Mouse (Mus musculus) kidney, adult 8-10 months (tissue): Measurements from ENCODE around the gene Zc3hav1.

Experiments
- DNase-seq, 2 experiments: peaks; one replicate each; pipeline ENCODE4 v3.0.0; 2022

Gene Zc3hav1

DNA sequence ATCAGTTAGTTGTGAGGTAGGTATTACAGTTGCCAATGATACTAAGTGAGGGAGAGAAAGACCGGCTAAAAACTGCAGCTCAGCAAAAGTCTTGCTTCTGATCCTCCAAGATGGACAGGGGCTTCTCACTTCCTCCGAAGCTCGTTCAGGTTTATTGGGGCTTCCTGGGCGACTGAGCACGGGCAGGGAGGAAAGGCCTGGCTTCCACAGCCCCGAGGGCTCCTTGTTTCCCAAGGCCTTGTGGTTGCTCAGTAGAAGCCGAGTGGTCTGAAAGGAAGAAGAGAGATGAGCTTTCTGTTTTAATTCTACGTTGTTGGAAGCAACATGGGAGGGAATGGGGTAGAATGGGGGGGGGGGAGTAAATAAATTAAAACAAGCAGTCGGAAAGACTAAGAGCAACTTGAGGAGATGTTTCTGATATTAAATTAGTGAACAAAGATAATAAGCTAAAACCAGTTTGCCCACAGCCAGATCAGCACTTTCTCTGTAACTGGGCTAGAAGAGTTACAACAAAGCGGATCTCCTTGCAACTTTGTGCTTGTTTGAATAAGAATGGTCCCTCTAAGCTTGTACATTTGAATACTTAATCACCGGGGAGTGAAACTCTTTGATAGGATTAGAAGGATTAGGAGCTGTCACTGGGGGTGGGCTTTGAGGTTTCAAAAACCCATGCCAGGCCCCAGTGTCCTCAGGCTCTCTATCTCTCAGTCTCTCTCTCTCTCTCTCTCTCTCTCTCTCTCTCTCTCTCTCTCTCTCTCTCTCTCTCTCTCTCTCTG is 61.3 kb downstream of the Zc3hav1 start:
- DNase-seq = no peak

DNA sequence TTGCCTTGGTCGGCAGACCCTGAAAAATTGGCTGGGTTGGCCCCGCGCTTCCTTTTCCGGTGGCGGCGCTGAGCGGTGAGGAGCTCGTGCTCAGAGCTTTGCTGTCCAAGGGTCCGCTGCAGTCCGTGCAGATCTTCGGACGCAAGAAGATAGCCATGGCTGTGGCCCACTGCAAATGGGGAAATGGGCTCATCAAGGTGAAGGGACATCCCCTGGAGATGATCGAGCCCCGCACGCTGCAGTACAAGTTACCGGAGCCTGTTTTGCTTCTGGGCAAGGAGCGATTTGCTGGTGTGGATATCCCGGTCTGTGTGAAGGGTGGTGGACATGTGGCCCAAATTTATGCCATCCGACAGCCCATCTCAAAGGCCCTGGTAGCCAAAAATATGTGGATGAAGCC is 70.0 kb downstream of the Zc3hav1 start:
- no peak for DNase-seq

DNA sequence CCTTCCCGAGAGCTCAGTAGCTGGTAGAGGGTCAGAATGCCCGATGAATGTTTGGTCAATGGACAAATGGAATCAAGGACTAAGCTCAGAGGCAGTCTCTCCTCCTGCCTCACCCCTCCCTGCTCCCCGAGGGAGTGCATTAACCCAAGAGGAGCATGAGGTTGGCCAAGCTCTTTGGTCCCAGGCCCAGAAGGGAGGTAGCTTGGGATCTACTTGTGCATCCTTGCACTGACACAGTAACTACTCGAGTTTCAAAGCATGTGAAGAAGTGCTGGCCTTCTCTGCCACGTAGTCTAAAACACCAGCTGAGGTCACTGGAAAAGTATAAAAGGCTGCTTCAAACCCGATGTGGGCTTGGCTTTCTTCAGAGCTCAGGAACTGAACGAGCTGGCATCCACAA is 89.9 kb downstream of the Zc3hav1 start:
- DNase-seq = no peak

DNA sequence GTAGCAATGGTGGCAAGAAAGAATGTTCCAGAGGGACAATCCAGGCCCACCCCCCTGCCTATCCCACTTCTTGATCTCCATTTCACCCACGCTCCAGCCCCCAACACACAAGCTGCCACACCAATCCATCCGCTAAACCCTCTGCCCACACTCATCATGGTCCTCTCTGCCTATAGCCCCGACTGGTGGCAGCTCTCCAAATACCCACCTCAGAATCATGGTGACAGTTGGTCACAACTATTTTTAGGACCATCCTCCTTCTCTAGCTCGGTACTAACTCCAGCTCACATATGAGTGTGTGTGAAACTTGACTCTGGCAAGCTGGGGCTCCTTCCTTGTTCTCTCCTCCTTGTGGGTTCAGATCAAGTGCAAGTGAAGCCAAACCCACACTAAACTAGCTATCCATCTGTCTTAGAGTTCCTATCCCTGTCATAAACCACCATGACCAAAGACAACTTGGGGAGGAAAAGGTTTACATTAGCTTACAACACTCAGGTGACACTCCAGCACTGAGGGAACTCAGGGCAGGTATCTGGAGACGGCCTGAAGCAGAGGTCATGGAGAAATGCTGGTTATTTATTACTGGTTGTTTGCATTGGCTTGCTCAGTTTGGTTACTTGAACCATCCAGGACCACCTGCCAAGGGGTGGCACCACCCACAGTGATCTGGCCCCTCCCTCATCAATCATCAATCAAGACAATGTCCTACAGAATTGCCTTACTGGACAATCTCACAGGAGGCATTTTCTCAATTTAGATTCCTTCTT is 90.8 kb downstream of the Zc3hav1 start:
- DNase-seq = no peak

DNA sequence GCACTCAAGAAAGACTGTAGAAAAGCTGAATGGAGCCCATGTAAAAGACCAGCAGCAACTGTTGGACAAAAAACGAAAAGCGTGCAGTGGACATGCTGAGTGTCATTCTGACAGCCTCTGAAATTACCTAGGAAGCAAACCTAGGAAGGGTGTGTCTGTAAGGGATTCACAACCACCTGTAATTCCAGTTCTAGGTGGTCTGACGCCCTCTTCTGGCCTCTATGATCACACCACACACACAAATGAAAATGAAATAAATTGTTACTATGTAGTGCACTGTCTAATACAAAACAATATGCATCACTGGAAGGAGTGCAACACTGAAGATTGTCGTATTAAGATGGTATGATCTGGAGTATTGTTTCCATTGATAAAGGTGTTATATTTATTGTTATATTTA is 92.5 kb downstream of the Zc3hav1 start:
- DNase-seq = no peak

DNA sequence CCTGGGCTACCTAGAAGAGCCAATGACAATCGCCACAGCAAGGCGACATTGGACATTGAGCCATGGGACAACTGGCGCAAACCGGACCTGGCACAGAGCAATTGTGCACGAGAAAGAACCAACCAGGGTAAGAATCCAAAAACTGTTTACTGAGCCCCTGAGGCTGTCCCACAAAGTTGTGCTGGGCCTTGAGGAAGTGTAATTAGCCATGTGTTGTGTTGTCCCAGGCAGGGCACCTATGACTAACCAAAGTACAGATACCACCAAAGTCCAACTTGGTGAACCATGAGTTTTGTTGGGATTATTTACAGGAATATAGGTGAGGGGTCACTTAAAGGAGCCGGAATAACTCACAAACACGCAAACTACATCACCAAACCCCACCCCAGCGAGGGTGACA is 96.9 kb downstream of the Zc3hav1 start:
- DNase-seq = peak; percentile 64 to 87

DNA sequence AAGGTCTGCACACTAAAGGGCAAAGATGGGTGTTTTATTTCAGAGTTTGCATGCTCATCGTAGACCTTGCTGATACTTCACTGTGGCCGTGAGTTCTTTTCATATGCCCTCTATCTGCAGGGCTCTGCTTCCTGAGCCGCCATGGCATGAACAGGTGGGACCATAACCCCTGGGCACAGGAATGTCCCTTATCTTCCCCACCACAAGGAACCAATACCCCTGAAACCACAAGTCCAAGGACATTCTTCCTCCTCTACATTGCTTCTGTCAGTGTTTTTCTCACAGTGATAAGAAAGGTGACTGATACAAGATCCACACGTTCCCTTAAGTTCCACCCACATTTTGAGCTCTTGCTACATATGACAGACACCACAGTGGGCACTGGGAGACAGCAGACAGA is 97.6 kb downstream of the Zc3hav1 start:
- DNase-seq = no peak

DNA sequence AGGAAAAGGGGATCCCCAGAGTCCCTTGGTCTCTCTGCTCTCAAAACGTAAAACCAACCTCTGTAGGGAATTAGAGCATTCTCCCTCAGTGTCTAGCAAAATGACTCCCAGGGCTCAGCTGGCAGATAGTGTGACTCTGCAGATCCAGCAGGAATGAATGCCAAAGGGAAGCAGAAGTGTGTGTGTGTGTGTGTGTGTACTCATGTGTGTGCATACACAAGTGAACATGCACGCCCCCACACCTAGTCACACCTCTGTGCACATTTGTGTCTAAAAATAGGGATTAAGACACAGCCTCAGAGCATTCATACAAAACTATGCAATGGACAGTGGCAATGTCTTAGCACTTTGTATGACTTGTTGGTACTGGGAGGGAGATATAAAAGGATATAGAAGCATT is 98.6 kb downstream of the Zc3hav1 start:
- DNase-seq = no peak
